Mouse (Mus musculus) liver, adult 2 months (tissue): Measurements from ENCODE around the gene Cst3.

ENCODE experiments used
- CTCF ChIP-seq: fragments of 200-500 bp; IDR thresholded peaks from 2 replicates; pipeline ENCODE4 v1.5.1; 2011; ENCODE audit warnings: low read depth, low read length, control low read depth
- POLR2A ChIP-seq: fragments of 200-500 bp; IDR thresholded peaks from 2 replicates; pipeline ENCODE4 v1.6.1; 2011; ENCODE audit warnings: low read length, control low read depth; ENCODE audit not compliant: insufficient read depth; ENCODE audit errors: extremely low read depth

DNA sequence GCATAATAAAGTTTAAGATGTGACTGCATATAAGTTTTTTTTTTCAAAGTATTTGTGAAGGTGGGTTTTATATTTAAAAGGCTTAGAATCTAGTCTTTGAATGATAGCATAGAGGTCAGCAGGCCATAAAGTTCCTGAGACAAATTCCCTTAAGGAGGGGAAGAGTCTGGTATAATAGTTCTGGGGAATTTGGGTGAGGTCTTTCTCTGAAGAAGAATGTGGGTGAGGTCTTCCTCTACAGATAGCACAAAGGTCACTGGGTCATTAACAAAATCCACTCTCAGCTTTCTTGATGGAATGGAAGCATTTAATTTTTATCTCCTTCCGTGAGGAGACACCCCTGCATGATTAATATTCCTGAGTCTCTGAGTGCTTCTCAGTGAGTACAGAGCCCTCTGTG is 49.5 kb downstream of the Cst3 start:
- TF ChIP-seq POLR2A (no peak), CTCF (no peak)
